Mouse (Mus musculus) MN1 (cell line): ENCODE data around the gene Nfkbia.

Source experiments
- DNase-seq: peaks from one replicate; pipeline ENCODE4 v3.0.0-alpha.2; 2016; ENCODE audit warnings: low spot score

The Nfkbia gene

GRCm38 (mm10) chr12:55466088-55466701 lies 26.3 kb downstream of the Nfkbia start:
- peak; percentile 71 for DNase-seq

GRCm38 (mm10) chr12:55465401-55465983 lies 27.0 kb downstream of the Nfkbia start:
- peak; percentile 83 for DNase-seq

- DNase-seq = peak; percentile 91
Observed at GRCm38 (mm10) chr12:55464846-55465361, 27.5 kb downstream of the Nfkbia start.

- peak; percentile 94 for DNase-seq
Observed at GRCm38 (mm10) chr12:55463992-55464845, 28.2 kb downstream of the Nfkbia start.

GRCm38 (mm10) chr12:55463087-55463486 lies 29.4 kb downstream of the Nfkbia start:
- no peak for DNase-seq

- DNase-seq = no peak
Observed at GRCm38 (mm10) chr12:55462456-55462855, 30.0 kb downstream of the Nfkbia start.

GRCm38 (mm10) chr12:55461767-55462166 lies 30.7 kb downstream of the Nfkbia start:
- DNase-seq = no peak

- DNase-seq = no peak
Observed at GRCm38 (mm10) chr12:55460900-55461299, 31.5 kb downstream of the Nfkbia start.

GRCm38 (mm10) chr12:55459739-55460138 lies 32.7 kb downstream of the Nfkbia start:
- DNase-seq = no peak

GRCm38 (mm10) chr12:55456893-55457292 lies 35.6 kb downstream of the Nfkbia start:
- DNase-seq = no peak

GRCm38 (mm10) chr12:55456136-55456535 lies 36.3 kb downstream of the Nfkbia start:
- DNase-seq = no peak

GRCm38 (mm10) chr12:55455206-55455605 lies 37.2 kb downstream of the Nfkbia start:
- no peak for DNase-seq

- no peak for DNase-seq
Observed at GRCm38 (mm10) chr12:55453924-55454323, 38.5 kb downstream of the Nfkbia start.

GRCm38 (mm10) chr12:55452839-55453238 lies 39.6 kb downstream of the Nfkbia start:
- DNase-seq = no peak

- DNase-seq = no peak
Observed at GRCm38 (mm10) chr12:55450421-55450820, 42.0 kb downstream of the Nfkbia start.

GRCm38 (mm10) chr12:55449048-55449447 lies 43.4 kb downstream of the Nfkbia start:
- no peak for DNase-seq

GRCm38 (mm10) chr12:55448457-55448856 lies 44.0 kb downstream of the Nfkbia start:
- no peak for DNase-seq

GRCm38 (mm10) chr12:55447396-55447760 lies 45.1 kb downstream of the Nfkbia start:
- peak; percentile 71 for DNase-seq

- DNase-seq = peak; percentile 96
Observed at GRCm38 (mm10) chr12:55446746-55447395, 45.6 kb downstream of the Nfkbia start.

- DNase-seq = no peak
Observed at GRCm38 (mm10) chr12:55446366-55446745, 46.1 kb downstream of the Nfkbia start.

GRCm38 (mm10) chr12:55445583-55445982 lies 46.9 kb downstream of the Nfkbia start:
- no peak for DNase-seq

- no peak for DNase-seq
Observed at GRCm38 (mm10) chr12:55444031-55444451, 48.4 kb downstream of the Nfkbia start.
